Mouse (Mus musculus) hindbrain, embryonic 16.5 days (tissue): Measurements from ENCODE around the gene Abce1. TPM values are rescaled to one million over a fixed set of nuclear protein-coding genes. Genes with fewer than 3 reads are reported as not detected.
A peak's percentile ranks its signal among the peaks of the same experiment; 100 is the strongest.

Experiments
- ATAC-seq: fragments of 200-750 bp; cut with Nextera tagmentation; 2 replicates; pipeline ENCODE4 v1.8.0; 2017; ENCODE audit warnings: moderate TSS enrichment, moderate library complexity
- H3K27ac ChIP-seq: fragments of 300-500 bp; sonication (generic); 2 replicates; pipeline ENCODE4 v1.5.1; 2014; ENCODE audit warnings: low read depth, mild to moderate bottlenecking, control low read depth, low read length, moderate library complexity
- H3K27me3 ChIP-seq: fragments of 300-500 bp; sonication (generic); replicated peaks from 2 replicates; pipeline ENCODE4 v1.6.1; 2014; ENCODE audit warnings: low read length; ENCODE audit not compliant: control insufficient read depth, insufficient read depth
- H3K36me3 ChIP-seq: fragments of 300-500 bp; sonication (generic); 2 replicates; pipeline ENCODE4 v1.6.1; 2014; ENCODE audit warnings: mild to moderate bottlenecking, low read length, moderate library complexity, mixed read lengths; ENCODE audit not compliant: control insufficient read depth, insufficient read depth
- H3K4me1 ChIP-seq: fragments of 300-500 bp; sonication (generic); 2 replicates; pipeline ENCODE4 v1.6.1; 2014; ENCODE audit warnings: low read depth, low read length; ENCODE audit not compliant: control insufficient read depth, insufficient read depth
- H3K4me2 ChIP-seq: fragments of 300-500 bp; sonication (generic); 2 replicates; pipeline ENCODE4 v1.6.1; 2014; ENCODE audit warnings: mild to moderate bottlenecking, low read length, control low read depth, moderate library complexity
- H3K4me3 ChIP-seq: fragments of 300-500 bp; sonication (generic); 2 replicates; pipeline ENCODE4 v1.5.1; 2014; ENCODE audit warnings: mild to moderate bottlenecking, low read length, control low read depth, moderate library complexity
- H3K9ac ChIP-seq: fragments of 300-500 bp; sonication (generic); 2 replicates; pipeline ENCODE4 v1.6.1; 2014; ENCODE audit warnings: low read depth, mild to moderate bottlenecking, control low read depth, low read length, moderate library complexity
- H3K9me3 ChIP-seq: fragments of 300-500 bp; sonication (generic); 2 replicates; pipeline ENCODE4 v1.6.1; 2014; ENCODE audit warnings: mild to moderate bottlenecking, low read length, moderate library complexity; ENCODE audit not compliant: control insufficient read depth
- WGBS: fragments of 180-500 bp; shearing (Covaris S2); extraction: QIAGEN DNeasy Blood & Tissue Kit; methylation state at CpG from one replicate; pipeline ENCODE4 v1.1.7; 2014; 5-methylcytosine and 5-hydroxymethylcytosine counted together
- polyA plus RNA-seq: library from polyadenylated mRNA; unstranded; fragments of >200 nt; fragmentation: Nextera tagmentation; extraction: Ambion mirVana; gene quantifications from 2 replicates; pipeline ENCODE4 v1.2.1, GENCODE M21; 2015

Abce1 gene
- polyA plus RNA-seq, 1 experiment from 2014 or later: 80.0 TPM

DNA sequence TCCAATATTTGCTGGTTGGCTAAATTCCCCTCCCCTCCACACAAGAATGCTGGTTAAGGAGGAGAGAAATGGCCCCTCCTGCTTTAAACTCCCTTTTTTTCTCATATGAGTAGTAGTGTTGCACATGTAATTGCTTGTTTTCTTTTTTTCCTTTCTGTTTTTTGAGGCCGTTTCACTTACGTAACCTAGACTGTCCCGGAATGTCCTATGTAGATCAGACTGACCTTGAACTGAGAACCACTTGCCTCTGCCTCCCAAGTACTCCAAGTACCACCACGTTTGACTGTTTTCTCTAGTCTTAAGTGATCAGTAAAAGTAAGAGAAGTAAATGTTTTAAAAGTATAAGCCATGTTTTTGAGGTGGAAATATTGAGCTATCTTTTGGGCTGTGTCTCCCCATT is 57.8 kb downstream of the Abce1 start:
- Histone ChIP-seq H3K27me3 (no peaks in the 10 kb centered on the region), H3K9ac (no peak overlapping the region), H3K36me3 (no peaks in the 10 kb centered on the region), H3K9me3 (no peaks in the 10 kb centered on the region), H3K4me1 (no peaks in the 10 kb centered on the region), H3K27ac (no peak overlapping the region), H3K4me2 (no peak overlapping the region), H3K4me3 (no peak overlapping the region)
- WGBS: 93% methylated on average over 4 of the region's 4 CpGs
- no peak for ATAC-seq

DNA sequence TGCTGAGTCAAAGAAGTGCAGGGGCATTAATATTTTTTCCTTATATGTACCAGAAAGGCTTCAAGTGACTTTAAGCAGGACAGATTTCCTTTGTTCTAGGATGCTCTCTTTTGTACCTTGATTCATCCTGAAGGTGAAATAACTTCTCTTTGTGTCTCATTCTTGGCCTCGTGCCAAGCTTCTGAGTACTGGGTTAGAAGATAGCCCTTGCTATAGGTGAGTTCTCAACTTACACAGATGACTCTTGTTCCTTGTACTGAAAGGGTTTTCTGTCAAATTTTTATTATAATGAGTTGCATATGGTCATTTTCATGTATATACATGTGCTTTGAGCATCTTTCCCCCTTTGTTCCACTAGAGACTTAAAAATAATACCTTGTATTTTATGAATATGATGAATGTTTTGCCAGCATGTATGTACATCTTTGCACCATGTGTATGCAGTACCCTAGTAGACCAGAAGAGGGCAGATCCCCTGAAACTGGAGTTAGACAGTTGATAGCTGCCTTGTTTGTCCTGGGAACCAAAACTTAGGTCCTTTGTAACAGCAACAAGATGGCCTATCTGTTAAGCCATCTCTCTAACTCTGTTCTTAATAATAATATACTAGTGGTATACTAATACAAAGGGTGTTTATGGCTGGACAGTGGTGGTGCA is 61.3 kb downstream of the Abce1 start:
- Histone ChIP-seq H3K27ac (no peak overlapping the region), H3K4me2 (no peak overlapping the region), H3K9me3 (no peaks in the 10 kb centered on the region), H3K4me3 (no peak overlapping the region), H3K27me3 (no peaks in the 10 kb centered on the region), H3K36me3 (peaks cover 2% of the 10 kb centered on the region; the same call in 1 of the 2 replicates), H3K4me1 (no peaks in the 10 kb centered on the region), H3K9ac (no peak overlapping the region)
- no peak for ATAC-seq
- WGBS: 88% methylated on average over 1 of the region's 1 CpGs

DNA sequence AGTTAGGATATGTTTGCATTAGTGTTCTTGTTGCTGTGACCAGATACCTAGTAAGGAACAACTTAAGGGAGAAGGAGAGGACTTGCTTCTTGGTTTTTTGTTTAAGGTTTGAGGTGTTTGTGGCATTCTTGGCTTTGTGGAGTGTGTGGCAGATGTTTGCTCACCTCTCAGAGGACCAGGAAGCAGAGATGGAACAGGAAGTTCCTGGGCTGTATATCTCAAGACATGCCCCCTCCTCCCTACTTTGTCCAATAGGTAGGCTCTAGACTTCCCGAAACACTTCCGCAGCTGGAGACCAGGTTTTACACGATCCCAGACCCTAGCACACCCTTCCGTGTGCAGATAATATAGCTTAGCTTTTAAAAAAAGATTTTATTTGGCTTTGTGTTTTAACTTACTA is 62.0 kb downstream of the Abce1 start:
- no peaks in the 10 kb centered on the region for H3K27me3 ChIP-seq
- H3K4me1 ChIP-seq: no peaks in the 10 kb centered on the region
- H3K36me3 ChIP-seq: peaks cover 2% of the 10 kb centered on the region; the same call in 1 of the 2 replicates
- no peak overlapping the region for H3K4me2 ChIP-seq
- no peak overlapping the region for H3K27ac ChIP-seq
- no peak for ATAC-seq
- no peak overlapping the region for H3K4me3 ChIP-seq
- 98% methylated on average over 4 of the region's 4 CpGs for WGBS
- H3K9me3 ChIP-seq: no peaks in the 10 kb centered on the region
- no peak overlapping the region for H3K9ac ChIP-seq

DNA sequence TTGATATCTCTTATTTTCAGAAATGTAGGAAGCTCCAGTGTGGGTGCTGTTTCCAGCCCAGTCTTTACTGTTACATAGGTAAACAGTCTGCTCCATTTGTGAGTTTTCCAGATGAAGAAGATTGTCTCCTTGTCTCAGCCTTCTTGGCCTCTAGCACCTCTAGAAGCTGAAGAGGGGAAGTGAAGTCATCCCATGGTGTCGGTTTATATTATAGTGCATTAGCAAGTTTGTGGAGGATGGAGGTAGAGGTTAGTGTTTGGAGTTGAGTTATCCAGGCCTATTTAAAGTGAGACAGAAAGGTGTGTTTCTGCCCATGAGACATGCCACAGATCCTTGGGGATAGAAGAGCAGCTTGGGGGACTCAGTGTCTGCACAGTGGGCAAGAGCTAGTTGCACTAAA is 70.4 kb downstream of the Abce1 start:
- H3K4me1 ChIP-seq: peaks cover 25% of the 10 kb centered on the region
- peak overlapping the region; percentile 62 for H3K4me3 ChIP-seq
- no peak overlapping the region for H3K27ac ChIP-seq
- peak overlapping the region; percentile 81 for H3K4me2 ChIP-seq
- peak overlapping the region; percentile 38; the same call in 1 of the 2 replicates for H3K9ac ChIP-seq
- H3K9me3 ChIP-seq: no peaks in the 10 kb centered on the region
- no peaks in the 10 kb centered on the region for H3K27me3 ChIP-seq
- whole genome bisulfite sequencing: 36% methylated on average over 1 of the region's 1 CpGs
- no peak for ATAC-seq
- no peaks in the 10 kb centered on the region for H3K36me3 ChIP-seq

DNA sequence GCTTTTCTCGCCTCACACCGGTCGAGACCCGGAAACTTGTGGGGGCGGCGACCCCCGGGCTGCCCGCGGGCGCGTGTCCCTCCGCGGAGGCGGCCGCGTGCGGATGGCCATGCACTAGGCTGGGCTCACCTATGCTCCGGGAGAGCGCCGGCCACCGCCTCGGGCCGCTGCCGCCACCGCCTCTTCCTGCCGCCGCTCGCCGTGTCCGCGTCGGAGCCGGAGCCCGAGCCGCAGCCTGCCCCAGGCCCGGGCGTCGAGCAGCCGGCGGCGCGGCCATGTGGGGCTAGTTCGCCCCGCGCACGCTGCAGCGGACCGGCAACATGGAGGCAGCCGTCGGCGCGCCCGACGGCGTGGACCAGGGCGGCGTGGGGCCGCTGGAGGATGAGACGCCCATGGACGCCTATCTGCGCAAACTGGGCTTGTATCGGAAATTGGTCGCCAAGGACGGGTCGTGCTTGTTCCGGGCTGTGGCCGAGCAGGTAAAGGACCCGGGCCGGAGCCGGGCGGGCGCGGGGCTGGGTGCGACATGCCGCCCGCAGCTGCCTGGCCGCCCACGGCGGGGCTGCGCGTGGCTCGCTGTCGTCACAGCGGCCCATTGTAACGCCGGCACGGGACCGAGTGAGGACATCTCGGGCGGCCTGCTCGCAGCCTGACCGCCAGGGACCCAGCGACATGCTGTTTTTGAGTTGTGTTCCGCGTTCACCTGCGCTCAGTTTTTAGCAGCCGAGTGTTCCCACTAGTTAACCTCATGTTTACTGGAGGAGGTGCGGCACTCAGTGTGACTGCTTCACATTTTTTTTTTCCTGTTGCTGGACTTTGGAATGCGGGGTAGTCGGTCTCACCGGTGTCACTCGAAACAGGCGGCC is 71.7 kb downstream of the Abce1 start, which contains the start of gene Otud4:
Gene Otud4 (plus strand): TSS at position 33 of the 866 bp plus-strand sequence.
- Histone ChIP-seq H3K9me3 (no peaks in the 10 kb centered on the region), H3K4me3 (peak within 1 kb of the TSS; percentile 62), H3K36me3 (no peaks in the 10 kb centered on the region), H3K4me1 (peaks cover 25% of the 10 kb centered on the region), H3K27me3 (no peaks in the 10 kb centered on the region), H3K27ac (peak within 1 kb of the TSS; percentile 95), H3K4me2 (peak within 1 kb of the TSS; percentile 81), H3K9ac (peak within 1 kb of the TSS; percentile 80)
- under 1% methylated on average over 82 of the region's 103 CpGs for WGBS
- ATAC-seq: peak; percentile 34

DNA sequence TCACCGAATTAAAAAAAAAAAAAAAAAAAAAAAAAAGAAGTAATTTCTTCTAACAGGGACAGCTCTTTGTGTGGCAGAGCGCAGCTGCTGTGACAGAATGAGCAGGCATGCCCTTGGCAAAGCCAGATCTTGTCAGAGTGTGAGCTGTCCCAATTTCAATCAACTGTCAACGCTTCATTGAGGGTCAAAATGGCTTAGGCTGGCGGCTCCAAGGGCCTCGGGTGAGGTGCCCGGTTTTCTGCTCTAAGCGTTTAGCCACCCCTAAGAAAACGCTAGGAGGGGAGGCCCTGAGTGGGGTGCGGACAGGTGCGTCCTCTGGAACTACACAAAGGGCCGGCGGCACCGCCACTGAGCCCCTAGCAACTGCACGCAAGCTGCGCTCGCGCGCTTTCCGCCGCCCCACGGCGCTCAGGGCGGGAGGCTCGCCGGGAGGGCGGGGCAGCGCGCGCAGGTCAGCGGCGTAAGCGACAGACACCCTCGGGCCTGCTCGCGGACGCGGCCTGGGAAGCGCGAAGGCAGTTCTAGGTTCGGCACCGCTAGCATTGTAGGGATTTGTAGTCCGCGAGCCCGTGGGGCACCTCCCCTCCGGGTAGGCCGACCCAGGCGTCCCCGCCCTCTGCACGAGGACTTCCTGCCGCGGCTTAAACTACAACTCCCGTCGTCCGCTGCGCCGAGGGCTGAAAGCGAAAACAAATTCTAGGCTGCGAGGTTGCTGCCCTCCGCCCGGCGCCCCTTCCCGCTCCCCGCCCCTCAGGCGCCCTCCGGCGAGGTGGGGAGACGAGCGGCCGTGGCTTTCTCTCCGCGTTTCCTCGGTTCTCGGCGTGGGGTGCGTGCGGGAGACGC is 72.6 kb downstream of the Abce1 start:
- H3K9ac ChIP-seq: peak overlapping the region; percentile 80
- peak overlapping the region; percentile 62 for H3K4me3 ChIP-seq
- H3K27ac ChIP-seq: peak overlapping the region; percentile 95
- peaks cover 25% of the 10 kb centered on the region for H3K4me1 ChIP-seq
- no peaks in the 10 kb centered on the region for H3K9me3 ChIP-seq
- 0% methylated on average over 76 of the region's 77 CpGs for WGBS
- H3K27me3 ChIP-seq: no peaks in the 10 kb centered on the region
- no peaks in the 10 kb centered on the region for H3K36me3 ChIP-seq
- peak overlapping the region; percentile 81 for H3K4me2 ChIP-seq
- ATAC-seq: peak; percentile 99

DNA sequence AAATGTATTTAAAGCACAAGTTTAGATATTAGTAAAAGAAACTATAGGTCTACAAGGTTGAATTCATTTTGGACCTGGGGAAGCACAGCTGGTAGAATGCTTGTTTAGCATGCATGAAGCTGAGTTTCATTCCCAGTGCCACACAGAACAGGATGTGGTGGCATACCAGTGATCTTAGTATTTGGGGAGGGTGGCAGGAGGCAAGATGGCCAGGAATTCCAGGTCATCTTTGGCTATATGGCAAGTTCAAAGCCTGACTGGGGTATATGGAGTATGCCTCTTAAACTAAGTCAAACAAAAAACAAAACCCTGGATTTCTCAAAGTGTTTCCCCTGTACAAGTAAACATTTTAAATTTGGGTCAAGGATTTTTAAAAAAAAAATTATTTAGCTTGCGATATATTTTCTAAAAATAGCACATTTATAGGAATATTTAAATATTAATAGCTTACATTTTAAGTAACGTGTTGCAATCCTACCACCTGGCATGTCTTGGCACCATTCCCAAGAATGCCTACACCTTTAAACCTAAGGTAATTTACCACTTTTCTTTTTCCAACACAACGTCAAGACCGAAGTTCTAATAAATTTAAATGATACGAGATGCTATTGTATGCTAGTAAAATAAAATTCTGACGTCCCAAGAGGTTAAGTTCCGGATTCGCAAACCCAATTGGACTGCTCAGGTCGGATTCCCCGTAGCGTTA is 73.4 kb downstream of the Abce1 start:
- peak overlapping the region; percentile 62 for H3K4me3 ChIP-seq
- H3K9ac ChIP-seq: peak overlapping the region; percentile 80
- H3K9me3 ChIP-seq: no peaks in the 10 kb centered on the region
- H3K36me3 ChIP-seq: no peaks in the 10 kb centered on the region
- peaks cover 23% of the 10 kb centered on the region for H3K4me1 ChIP-seq
- H3K27me3 ChIP-seq: no peaks in the 10 kb centered on the region
- peak overlapping the region; percentile 65 for H3K4me2 ChIP-seq
- 5% methylated on average over 11 of the region's 11 CpGs for WGBS
- no peak for ATAC-seq
- H3K27ac ChIP-seq: peak overlapping the region; percentile 95

DNA sequence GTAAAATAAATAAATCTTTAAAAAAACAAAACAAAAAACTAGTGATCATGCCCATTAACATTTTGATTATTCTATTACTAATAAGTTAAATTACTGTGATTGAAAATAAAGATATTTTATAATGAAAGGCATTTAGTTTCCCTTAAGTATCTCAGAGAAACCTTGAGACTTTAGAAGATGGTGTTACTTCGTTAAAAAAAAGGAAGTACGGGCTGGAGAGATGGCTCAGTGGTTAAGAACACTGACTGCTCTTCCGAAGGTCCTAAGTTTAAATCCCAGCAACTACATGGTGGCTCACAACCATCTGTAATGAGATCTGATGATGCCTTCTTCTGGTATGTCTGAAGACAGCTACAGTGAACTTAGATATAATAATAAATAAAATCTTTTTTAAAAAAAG is 74.3 kb downstream of the Abce1 start:
- WGBS: 84% methylated on average over 3 of the region's 3 CpGs

More for the DNA sequence above, 74.3 kb downstream of the Abce1 start:
- Histone ChIP-seq H3K36me3 (no peaks in the 10 kb centered on the region), H3K27ac (no peak overlapping the region), H3K27me3 (no peaks in the 10 kb centered on the region), H3K4me1 (peaks cover 18% of the 10 kb centered on the region), H3K9ac (no peak overlapping the region), H3K9me3 (no peaks in the 10 kb centered on the region), H3K4me2 (no peak overlapping the region), H3K4me3 (no peak overlapping the region)
- no peak for ATAC-seq
